In genomic region chr16:29668451-29668850, GRCm38 (mm10) we compare ENCODE assay signal across 21 mouse cellular contexts.
A peak's percentile ranks its signal among the peaks of the same experiment; 100 is the strongest.
DNase-seq lines count a peak whose midpoint lies in the region; ATAC-seq and TF ChIP-seq lines count a peak whose summit lies in the region.
"Had no signal": no experiment of that assay in that cellular context is flagged by ENCODE, and none has a peak within 500 bp of the region (broad histone marks: within the 10 kb centered on the region; RNA-seq: fewer than 3 reads in every experiment).

No protein-coding gene starts in this region.

- DNase-seq in hindbrain, embryonic 10.5 days (ENCODE audit: low spot score) = peak; percentile 45
- DNase-seq in hindbrain, embryonic 14.5 days (ENCODE audit: low spot score) = no peak
- peak; percentile 86 for DNase-seq in midbrain, embryonic 11.5 days (ENCODE audit: low spot score, missing footprints)
- DNase-seq in lung, postnatal 0 days (ENCODE audit: low spot score) = peak; percentile 56
- DNase-seq in cerebellum, postnatal 25 days = no peak
- no peak for DNase-seq in thymus, postnatal 10 days (ENCODE audit: low spot score in 2 of 2)
- DNase-seq: cerebellum, adult 8-10 months; gastrocnemius, postnatal 14 days; kidney, postnatal 36 days; right cerebral cortex, adult 18-20 months; thymus, postnatal 4 days had no signal

- H3K36me3 ChIP-seq in hindbrain, embryonic 10.5 days = no peaks in the 10 kb centered on the region
- no peaks in the 10 kb centered on the region for H3K36me3 ChIP-seq in hindbrain, embryonic 14.5 days (replicated peaks; ENCODE audit: control insufficient read depth, insufficient read depth)
- H3K36me3 ChIP-seq in midbrain, embryonic 11.5 days (ENCODE audit: control insufficient read depth, insufficient read depth, low read length) = no peaks in the 10 kb centered on the region
- no peaks in the 10 kb centered on the region for H3K36me3 ChIP-seq in midbrain, embryonic 16.5 days (ENCODE audit: control insufficient read depth, insufficient read depth, low read length)
- no peaks in the 10 kb centered on the region for H3K36me3 ChIP-seq in lung, postnatal 0 days (ENCODE audit: insufficient read depth, low read length)
- H3K36me3 ChIP-seq in stomach, embryonic 16.5 days (ENCODE audit: control insufficient read depth, insufficient read depth, low read length) = no peaks in the 10 kb centered on the region
- H3K36me3 ChIP-seq: embryonic facial prominence, embryonic 15.5 days; forebrain, embryonic 12.5 days; heart, embryonic 15.5 days; hindbrain, embryonic 15.5 days; limb, embryonic 10.5 days had no signal

- no peak for ATAC-seq in hindbrain, embryonic 14.5 days (ENCODE audit: low FRiP score)
- ATAC-seq in midbrain, embryonic 11.5 days (ENCODE audit: low FRiP score) = peak; percentile 54
- no peak for ATAC-seq in midbrain, embryonic 16.5 days
- ATAC-seq in lung, postnatal 0 days = peak; percentile 84
- ATAC-seq in stomach, embryonic 16.5 days (ENCODE audit: insufficient read depth, low FRiP score) = peak; percentile 44; the same call in 1 of the 2 replicates
- ATAC-seq: intestine, embryonic 16.5 days had no signal

- H3K4me2 ChIP-seq in hindbrain, embryonic 14.5 days (replicated peaks) = no peak overlapping the region
- H3K4me2 ChIP-seq in midbrain, embryonic 11.5 days = no peak overlapping the region
- H3K4me2 ChIP-seq in midbrain, embryonic 16.5 days (ENCODE audit: low read length) = no peak overlapping the region
- H3K4me2 ChIP-seq in lung, postnatal 0 days (replicated peaks; ENCODE audit: low read depth, low read length) = no peak overlapping the region
- no peak overlapping the region for H3K4me2 ChIP-seq in stomach, embryonic 16.5 days (ENCODE audit: low read depth, low read length)
- H3K4me2 ChIP-seq: embryonic facial prominence, embryonic 15.5 days; forebrain, embryonic 12.5 days; heart, embryonic 15.5 days; hindbrain, embryonic 15.5 days had no signal

- H3K4me3 ChIP-seq in hindbrain, embryonic 10.5 days = no peak overlapping the region
- no peak overlapping the region for H3K4me3 ChIP-seq in hindbrain, embryonic 14.5 days (replicated peaks; ENCODE audit: low read length)
- H3K4me3 ChIP-seq in midbrain, embryonic 11.5 days (ENCODE audit: low read depth, low read length) = no peak overlapping the region
- H3K4me3 ChIP-seq in midbrain, embryonic 16.5 days (ENCODE audit: low read depth, low read length) = no peak overlapping the region
- H3K4me3 ChIP-seq in lung, postnatal 0 days (ENCODE audit: low read depth, low read length) = no peak overlapping the region
- no peak overlapping the region for H3K4me3 ChIP-seq in stomach, embryonic 16.5 days (replicated peaks; ENCODE audit: low read length)
- H3K4me3 ChIP-seq: embryonic facial prominence, embryonic 15.5 days; forebrain, embryonic 12.5 days; heart, embryonic 15.5 days; hindbrain, embryonic 15.5 days; left cerebral cortex, adult 2 months; limb, embryonic 10.5 days had no signal

- H3K9ac ChIP-seq in hindbrain, embryonic 14.5 days = no peak overlapping the region
- H3K9ac ChIP-seq in midbrain, embryonic 11.5 days (ENCODE audit: low read length) = no peak overlapping the region
- H3K9ac ChIP-seq in midbrain, embryonic 16.5 days (ENCODE audit: low read depth, low read length) = no peak overlapping the region
- H3K9ac ChIP-seq in lung, postnatal 0 days (replicated peaks; ENCODE audit: low read depth) = no peak overlapping the region
- H3K9ac ChIP-seq in stomach, embryonic 16.5 days (ENCODE audit: low read length) = no peak overlapping the region
- H3K9ac ChIP-seq: embryonic facial prominence, embryonic 15.5 days; forebrain, embryonic 12.5 days; heart, embryonic 15.5 days; hindbrain, embryonic 15.5 days had no signal

- H3K4me1 ChIP-seq in hindbrain, embryonic 10.5 days (replicated peaks) = peaks cover 29% of the 10 kb centered on the region
- peaks cover 9% of the 10 kb centered on the region for H3K4me1 ChIP-seq in hindbrain, embryonic 14.5 days (replicated peaks; ENCODE audit: control insufficient read depth, insufficient read depth, low read length)
- H3K4me1 ChIP-seq in midbrain, embryonic 11.5 days (ENCODE audit: control insufficient read depth, insufficient read depth, low read length) = peaks cover 8% of the 10 kb centered on the region
- H3K4me1 ChIP-seq in midbrain, embryonic 16.5 days (ENCODE audit: control insufficient read depth, insufficient read depth, low read length) = no peaks in the 10 kb centered on the region
- no peaks in the 10 kb centered on the region for H3K4me1 ChIP-seq in lung, postnatal 0 days (ENCODE audit: insufficient read depth, low read depth, low read length)
- H3K4me1 ChIP-seq in stomach, embryonic 16.5 days (ENCODE audit: control insufficient read depth, insufficient read depth, low read length) = no peaks in the 10 kb centered on the region

- H3K9me3 ChIP-seq in hindbrain, embryonic 10.5 days = 0 out of 2 replicates have a peak, but pooled peaks cover 3% of the 10 kb centered on the region
- H3K9me3 ChIP-seq in hindbrain, embryonic 14.5 days (ENCODE audit: control insufficient read depth, low read length) = no peaks in the 10 kb centered on the region
- no peaks in the 10 kb centered on the region; the same call in 1 of the 2 replicates for H3K9me3 ChIP-seq in midbrain, embryonic 11.5 days (ENCODE audit: control insufficient read depth, low read length)
- no peaks in the 10 kb centered on the region for H3K9me3 ChIP-seq in midbrain, embryonic 16.5 days (replicated peaks; ENCODE audit: control insufficient read depth, low read length, poor library complexity, severe bottlenecking)
- no peaks in the 10 kb centered on the region for H3K9me3 ChIP-seq in lung, postnatal 0 days (ENCODE audit: low read length)
- 0 out of 2 replicates have a peak, but pooled peaks cover 2% of the 10 kb centered on the region for H3K9me3 ChIP-seq in stomach, embryonic 16.5 days (replicated peaks; ENCODE audit: control insufficient read depth, low read length)
- H3K9me3 ChIP-seq: embryonic facial prominence, embryonic 15.5 days; forebrain, embryonic 12.5 days; heart, embryonic 15.5 days; hindbrain, embryonic 15.5 days; limb, embryonic 10.5 days had no signal

- no peak for TF ChIP-seq CTCF in lung, postnatal 0 days (IDR thresholded peaks at IDR 0.05)

- WGBS in hindbrain, embryonic 10.5 days = 78% methylated on average over 12 of the region's 12 CpGs
- WGBS in hindbrain, embryonic 14.5 days = 58% methylated on average over 12 of the region's 12 CpGs
- WGBS in midbrain, embryonic 11.5 days = 66% methylated on average over 12 of the region's 12 CpGs
- WGBS in midbrain, embryonic 16.5 days = 62% methylated on average over 12 of the region's 12 CpGs
- 56% methylated on average over 12 of the region's 12 CpGs for WGBS in lung, postnatal 0 days
- 67% methylated on average over 12 of the region's 12 CpGs for WGBS in stomach, embryonic 16.5 days

- H3K27ac ChIP-seq in hindbrain, embryonic 10.5 days = peak overlapping the region; percentile 35; the same call in 1 of the 2 replicates
- no peak overlapping the region for H3K27ac ChIP-seq in hindbrain, embryonic 14.5 days
- H3K27ac ChIP-seq in midbrain, embryonic 11.5 days (ENCODE audit: low read depth, low read length) = no peak overlapping the region
- no peak overlapping the region for H3K27ac ChIP-seq in midbrain, embryonic 16.5 days (ENCODE audit: low read length)
- H3K27ac ChIP-seq in lung, postnatal 0 days (ENCODE audit: low read length) = no peak overlapping the region
- H3K27ac ChIP-seq in stomach, embryonic 16.5 days (ENCODE audit: low read length) = no peak overlapping the region
- H3K27ac ChIP-seq: embryonic facial prominence, embryonic 15.5 days; forebrain, embryonic 12.5 days; heart, embryonic 15.5 days; hindbrain, embryonic 15.5 days; left cerebral cortex, adult 2 months; macrophage had no signal

- H3K27me3 ChIP-seq in hindbrain, embryonic 10.5 days (ENCODE audit: insufficient read depth, poor library complexity, severe bottlenecking) = peaks cover 97% of the 10 kb centered on the region
- peaks cover 80% of the 10 kb centered on the region for H3K27me3 ChIP-seq in hindbrain, embryonic 14.5 days (ENCODE audit: control insufficient read depth, insufficient read depth, low read length)
- peaks cover 79% of the 10 kb centered on the region for H3K27me3 ChIP-seq in midbrain, embryonic 11.5 days (ENCODE audit: control insufficient read depth, insufficient read depth, low read length)
- peaks cover 41% of the 10 kb centered on the region for H3K27me3 ChIP-seq in midbrain, embryonic 16.5 days (ENCODE audit: control insufficient read depth, insufficient read depth, low read depth, low read length)
- H3K27me3 ChIP-seq in lung, postnatal 0 days (replicated peaks; ENCODE audit: insufficient read depth, low read length) = no peaks in the 10 kb centered on the region
- H3K27me3 ChIP-seq in stomach, embryonic 16.5 days (ENCODE audit: control insufficient read depth, insufficient read depth, low read length) = no peaks in the 10 kb centered on the region
- H3K27me3 ChIP-seq: embryonic facial prominence, embryonic 15.5 days; heart, embryonic 15.5 days had no signal

- 0 out of 2 replicates have a peak, but pooled peaks have one; percentile 12 for TF ChIP-seq EP300 in lung, postnatal 0 days (IDR thresholded peaks at IDR 0.05)

Comparison
In these comparisons a context has a peak if more than half of its experiments do, and no peak if none do; other contexts are left out.
1. DNase-seq: peak in hindbrain, embryonic 10.5 days (single experiment), midbrain, embryonic 11.5 days (single experiment) and lung, postnatal 0 days (single experiment); none in hindbrain, embryonic 14.5 days (single experiment), cerebellum, postnatal 25 days (0 of 2) and thymus, postnatal 10 days (0 of 2).
2. ATAC-seq: peak in midbrain, embryonic 11.5 days (single experiment), lung, postnatal 0 days (single experiment) and stomach, embryonic 16.5 days (single experiment); none in hindbrain, embryonic 14.5 days (single experiment) and midbrain, embryonic 16.5 days (single experiment).